Mouse (Mus musculus) R1 (cell line): ENCODE data around the gene Shc1.

ENCODE experiments used
- DNase-seq: peaks from one replicate; pipeline ENCODE4 v3.0.0-alpha.2; 2018; ENCODE audit warnings: low read depth, low spot score

Shc1 gene

DNA sequence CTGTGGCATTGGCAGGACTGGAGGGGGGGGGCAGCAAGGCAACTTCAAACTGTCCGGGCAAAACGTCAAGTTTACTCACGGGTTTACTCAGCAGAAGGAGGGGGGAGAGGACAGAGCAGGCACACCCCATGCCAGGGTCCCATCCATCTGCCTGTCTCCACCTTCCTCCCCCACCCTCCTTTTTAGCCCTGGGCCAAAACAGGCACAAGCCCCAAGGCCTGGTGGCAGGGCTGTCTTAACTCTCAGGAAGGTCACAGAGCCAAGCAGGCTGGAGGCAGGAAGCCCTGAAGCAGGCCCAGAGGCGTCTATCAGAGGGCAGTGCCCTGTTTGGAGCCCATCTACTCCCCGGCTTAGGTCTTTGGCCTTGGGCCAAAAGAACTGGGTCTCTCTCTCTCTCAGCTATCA is 28.1 kb upstream of the Shc1 start:
- DNase-seq: no peak

DNA sequence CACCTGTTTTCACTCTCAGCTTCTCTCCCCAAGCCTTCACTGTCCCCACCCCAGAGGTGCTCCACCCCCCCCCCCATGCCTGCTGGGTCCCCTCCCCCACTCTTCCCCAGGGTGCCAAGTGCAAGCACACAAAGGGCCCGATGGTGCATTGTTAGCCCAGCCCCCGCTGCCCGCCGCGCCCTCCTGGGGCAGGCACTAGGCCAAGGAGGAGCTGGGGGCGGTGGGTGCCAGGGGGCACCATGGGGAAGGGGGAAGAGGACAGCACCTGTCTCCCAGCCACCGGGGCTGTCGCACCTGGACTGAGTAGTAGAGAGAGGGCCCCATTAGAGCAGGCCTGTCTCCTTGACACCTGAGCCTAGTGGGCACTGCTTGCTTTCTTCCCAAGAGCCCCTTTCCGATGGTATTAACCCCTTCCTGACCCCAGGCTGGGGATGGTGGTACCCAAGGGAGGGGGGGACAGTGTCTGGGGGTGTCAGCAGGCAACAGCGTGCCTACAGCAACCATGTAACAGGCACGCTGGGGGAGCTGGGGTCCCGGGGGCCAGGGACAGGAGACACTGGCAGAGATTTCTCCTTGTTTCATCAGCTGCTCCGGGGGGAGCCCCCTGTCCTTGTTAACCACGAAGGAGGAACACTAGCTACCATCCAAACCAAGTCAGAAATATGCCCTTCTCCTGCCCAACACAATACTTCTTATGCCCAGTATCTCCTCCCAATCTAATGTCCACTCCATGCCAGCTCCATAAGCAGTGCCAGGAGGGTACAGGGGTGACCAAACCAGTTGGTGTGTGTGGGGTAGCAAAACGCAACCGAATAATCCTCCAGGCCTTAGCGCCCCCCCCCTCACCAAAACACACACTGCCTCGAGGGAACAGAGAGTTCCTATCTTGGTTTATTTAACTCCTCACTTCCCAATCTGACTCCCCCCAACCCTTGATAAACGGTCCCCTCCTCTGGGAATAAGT is 27.3 kb upstream of the Shc1 start:
- DNase-seq: no peak

DNA sequence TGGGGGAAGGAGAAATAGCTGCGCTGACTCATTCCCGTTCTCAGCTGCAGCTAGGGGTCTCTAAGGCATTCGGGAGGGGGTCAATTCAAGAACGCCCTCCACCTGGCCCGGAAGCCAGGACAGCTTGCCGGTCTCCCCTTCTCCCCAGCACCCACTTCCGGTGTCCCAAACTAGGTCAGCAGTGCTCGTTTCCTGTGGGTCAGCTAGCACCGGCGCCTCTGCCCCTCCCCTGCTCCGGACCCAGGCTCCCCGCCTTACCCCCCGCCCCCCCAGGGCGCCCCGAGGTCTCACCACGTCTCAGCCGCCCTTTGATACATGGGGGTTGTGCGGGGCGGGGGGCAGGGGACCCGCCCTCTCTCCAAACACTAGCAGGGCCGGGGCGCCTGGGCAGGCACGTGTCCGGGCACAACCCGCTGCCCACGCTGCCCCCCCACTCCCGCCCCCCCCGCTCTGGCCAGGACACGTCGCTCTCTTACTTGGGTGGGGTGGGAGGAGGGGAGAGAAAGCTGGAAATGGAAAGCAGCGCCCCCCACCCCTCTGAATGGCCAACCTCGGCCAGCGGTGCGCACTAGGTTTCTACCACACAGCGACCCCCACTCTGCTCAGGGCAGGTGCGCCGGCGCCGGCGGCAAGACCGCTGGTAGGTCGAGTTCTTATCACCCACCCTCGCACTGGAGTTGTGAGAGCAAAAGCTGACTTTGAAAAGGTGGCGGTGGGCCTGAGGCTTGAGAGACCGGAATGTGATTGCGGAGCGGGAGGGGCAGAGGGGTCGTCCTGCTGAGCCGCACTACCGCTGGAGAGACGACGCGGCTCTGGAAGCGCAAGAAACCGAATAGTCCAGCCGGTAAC is 26.4 kb upstream of the Shc1 start:
- peak; percentile 51 for DNase-seq

DNA sequence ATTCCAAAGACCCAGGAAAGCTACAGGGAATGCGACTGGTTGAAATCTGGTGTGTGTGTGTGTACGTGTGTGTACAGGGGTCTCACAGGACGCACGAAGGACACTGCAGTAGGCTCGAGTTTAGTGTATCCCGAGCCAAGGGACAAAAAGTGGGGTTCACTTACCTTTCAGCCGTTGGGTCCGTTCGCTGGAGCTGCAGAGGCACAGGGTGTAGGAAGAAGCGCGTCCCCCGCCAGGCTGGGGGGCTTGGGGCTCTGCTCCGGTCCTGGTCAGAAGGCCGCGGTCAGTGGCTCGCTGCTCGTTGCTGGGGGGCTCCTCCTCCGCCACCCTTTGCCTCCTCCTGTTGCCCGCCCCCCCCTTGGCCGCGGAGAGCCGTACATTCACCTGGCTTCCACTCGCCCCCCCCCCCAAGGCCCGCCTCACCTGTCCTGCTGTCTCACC is 25.4 kb upstream of the Shc1 start:
- DNase-seq: no peak

DNA sequence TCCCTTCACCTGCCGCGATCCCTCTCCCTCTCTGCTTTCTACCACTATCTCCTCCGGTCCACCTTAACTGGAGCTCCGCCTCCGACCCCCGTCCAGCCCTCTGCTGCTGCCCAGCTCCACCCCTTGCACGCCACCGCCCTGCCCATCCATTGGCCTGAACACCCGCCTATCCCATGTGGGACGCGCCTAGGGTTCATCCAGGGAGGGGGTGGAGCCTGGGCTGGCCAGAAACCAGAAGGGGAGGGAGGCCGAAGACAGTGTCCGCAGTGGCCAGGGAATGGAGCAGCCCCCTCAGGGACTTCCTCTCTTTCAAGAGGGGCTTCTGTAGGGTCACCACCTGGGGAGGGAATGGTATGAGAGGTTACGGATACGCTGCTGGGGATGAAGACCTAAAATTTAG is 24.6 kb upstream of the Shc1 start:
- peak; percentile 99 for DNase-seq

DNA sequence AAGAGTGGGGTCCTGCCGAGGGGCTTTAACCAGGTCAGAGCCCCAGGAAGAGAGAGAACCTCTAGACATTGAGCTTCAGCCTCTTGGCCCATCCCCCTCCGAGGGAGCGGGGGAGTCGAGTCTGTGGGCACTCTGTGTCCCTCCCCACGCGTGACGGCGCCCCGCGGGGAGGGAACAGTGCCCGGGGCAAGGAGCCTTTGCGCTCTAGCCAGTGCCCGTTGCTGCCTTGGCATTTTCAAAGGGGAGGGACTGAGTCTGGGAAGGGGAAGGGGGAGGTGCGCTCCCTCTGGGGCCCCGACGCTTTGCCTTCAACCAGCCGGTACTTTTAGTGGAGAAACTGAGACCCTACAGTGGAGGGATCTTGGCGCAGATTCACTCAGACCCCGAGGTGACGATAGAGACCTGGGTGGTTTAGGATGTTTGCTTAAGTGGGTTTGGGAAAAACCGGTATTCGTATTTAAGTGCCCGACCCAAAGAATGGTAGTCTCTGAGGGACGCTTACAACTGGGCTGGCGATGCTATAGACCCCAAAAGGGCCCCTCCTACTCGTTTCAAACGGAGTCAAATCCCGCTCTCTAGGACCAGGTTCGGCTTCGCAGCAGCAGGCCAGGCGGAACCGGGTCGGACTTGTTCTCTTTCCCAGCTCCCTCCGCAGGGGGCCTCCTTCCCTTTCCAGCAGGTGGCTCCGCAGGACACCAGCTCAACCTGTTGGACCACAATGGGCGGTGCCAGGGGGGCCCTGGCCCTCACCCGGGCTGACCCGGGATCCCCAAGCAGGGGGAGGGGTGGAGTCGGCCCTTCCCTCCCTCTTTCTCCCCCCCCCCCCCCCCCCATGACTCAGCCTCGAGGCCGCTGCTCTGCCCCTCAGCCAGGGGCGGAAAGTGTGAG is 24.0 kb upstream of the Shc1 start, which contains the start of gene Zbtb7b:
Gene Zbtb7b (minus strand): TSS at position 771 of the 888 bp plus-strand sequence.
- peak; percentile 85 for DNase-seq

DNA sequence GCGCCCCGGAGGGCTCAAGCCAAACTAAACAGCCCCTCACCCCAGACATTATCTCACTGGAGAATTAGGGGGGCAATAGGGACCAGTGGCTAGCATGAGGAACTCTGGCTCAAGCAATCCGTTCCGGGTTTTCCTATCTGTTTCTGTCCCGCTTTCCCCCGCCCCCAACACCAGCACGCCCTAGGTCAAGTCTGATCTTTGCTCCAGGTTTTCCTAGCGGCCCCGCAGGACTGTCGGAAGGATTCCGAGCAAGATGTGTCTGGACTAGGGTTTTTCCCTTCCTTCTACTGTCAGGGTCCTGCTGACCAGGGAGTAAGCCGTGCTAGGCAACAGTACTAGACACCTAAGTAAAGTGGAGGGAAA is 23.4 kb upstream of the Shc1 start:
- peak; percentile 97 for DNase-seq

DNA sequence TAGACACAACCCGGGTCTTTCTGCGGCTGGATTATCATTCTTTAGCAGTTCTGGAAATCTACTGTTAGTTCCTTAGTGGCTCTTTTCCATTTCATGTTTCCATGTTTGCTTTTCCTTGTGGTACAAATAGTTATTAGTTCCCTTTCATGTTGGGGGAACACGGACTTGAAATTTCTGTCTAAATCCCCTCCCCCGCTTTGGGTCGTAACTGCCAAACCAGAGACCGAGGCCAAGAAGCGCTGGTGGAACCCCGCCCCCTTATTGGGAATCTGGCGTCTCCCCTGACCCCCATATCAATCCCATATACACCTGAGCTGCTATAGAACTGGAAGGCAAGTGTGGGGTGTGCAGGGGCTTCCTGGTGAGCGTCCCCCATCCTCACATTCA is 22.8 kb upstream of the Shc1 start:
- DNase-seq: no peak

DNA sequence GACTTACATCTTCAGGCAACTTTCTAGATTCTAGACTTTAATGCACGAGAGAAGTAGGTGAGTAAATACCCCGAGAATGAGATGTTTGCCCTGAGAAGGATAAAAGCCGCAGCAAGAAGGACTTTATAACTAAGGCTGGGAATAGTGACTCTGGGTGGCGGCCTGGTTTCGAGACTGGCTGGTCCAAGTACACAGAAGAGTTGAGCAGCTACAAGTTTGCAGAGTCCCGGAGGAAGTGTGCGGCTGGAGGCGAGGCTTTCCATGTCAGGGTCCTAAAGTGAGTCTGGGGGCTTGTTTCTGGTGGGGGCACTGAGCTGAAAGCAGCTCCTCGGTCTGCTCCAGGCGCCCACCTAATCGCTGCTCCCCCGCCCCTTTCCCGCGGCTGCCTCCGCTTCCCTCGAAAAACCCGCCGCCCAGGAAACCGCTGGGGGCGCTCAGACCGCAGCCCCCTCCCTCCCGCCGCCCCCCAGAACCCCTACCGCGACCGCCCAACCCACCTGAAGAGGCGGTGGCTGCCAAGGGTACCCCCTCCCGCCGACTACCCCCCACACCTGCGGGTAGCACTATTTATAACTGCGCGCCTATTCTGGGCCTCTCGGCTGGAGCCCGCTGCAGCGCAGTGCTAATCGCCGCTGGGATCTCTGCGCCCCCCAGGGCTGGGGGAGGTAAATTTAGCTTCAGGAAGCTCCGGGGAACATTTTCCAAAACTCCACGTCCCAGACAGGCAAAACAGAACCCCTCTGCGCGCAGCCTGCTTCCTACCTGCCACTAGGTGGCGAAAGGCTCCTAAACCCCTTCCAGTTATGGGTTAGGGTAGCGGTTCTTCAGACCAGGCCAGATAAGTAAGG is 22.2 kb upstream of the Shc1 start:
- DNase-seq: peak; percentile 90

DNA sequence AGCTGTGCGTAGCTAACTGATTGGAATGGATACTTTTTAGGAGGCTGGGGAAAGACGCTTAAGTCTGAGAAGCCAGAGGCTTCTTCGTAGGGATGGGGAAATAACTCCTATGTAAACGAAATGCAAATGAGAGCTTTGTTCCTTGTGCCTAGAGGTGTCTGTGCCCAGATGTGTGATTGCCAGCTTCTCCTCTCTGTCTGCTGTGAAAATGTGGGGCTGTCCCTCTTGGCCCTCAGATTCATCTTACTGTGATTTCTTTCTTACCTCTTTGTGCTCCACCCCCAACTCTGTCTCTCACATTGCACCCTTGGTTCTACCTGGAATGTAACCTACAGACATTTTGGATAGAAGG is 21.6 kb upstream of the Shc1 start:
- DNase-seq: no peak

DNA sequence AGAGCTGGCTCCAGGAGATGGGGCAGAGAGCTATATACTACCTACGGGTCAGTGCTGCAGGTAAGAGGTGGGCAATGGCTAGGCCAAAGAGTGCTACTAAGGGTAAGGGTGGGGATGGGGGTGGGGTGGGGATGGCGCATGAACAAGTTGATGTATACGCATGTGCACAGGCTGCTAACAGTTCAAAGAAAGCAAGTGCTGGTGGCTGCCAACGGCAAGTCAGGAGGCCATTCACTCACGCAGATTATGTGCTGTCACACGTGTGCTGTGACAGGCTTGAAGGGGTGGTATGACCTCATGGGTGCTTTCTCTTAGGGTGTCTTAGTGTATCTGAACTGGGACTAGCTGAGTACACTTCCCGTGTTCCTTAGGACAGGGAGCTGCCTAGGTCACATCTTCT is 16.9 kb upstream of the Shc1 start:
- no peak for DNase-seq

DNA sequence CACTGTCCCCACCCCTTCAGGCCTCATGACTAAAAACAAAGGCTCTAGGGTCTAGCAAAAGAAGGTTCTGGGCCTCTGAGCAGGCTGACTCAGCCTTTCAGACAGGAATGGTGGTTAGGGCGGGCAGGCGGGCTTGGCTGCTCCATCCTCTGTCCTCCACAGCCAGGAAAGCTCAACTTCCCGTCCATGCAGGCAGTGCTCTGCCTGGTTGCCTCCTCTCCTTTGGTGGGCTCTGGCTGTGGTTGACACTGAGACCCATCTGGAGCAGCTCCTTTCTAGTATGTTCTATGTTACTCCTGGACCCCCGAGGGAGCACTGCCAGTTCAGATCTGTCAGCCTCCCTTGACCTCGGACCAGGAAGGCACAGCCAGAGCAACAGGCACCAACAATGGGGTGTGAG is 15.6 kb upstream of the Shc1 start, which contains the start of gene Lenep:
Gene Lenep (minus strand): TSS at position 101 of the 400 bp plus-strand sequence.
- DNase-seq: no peak

DNA sequence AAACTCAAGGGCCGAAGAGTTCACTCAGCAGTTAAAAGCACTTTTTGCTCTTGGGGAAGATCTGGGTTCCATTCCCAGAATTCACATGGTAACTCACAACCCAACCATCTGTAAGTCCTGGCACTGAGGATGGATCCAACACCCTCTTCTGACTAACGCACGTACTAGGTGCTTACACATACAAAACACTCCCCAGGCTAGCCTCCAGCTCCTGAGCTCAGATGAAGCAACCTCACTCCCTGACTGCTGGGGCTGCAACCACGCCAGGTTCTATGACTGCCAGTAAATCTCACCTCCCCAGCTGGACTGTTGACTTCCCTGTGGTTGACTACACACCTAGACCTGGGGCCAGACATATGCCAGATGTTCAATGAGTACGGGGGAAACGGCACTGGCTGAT is 11.4 kb upstream of the Shc1 start:
- no peak for DNase-seq

DNA sequence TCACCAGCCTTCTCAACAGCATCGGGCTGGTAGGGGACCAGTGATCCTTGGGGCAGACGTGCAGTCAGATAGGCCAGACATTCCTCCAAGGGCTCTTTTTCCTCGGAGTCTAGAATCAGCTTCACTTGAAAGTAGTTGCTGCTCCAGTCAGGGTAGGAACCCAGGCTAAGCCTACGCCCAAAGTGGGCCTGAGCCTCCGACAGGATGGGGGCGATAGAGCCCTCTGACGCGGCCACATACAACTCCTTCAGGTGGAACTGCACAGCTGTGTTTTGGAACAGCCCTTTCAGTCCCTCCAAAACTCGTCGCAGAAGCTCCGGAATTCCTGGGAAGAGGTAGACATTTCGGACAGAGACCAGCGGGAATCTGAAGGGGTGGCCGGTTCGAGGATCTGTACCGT is 9.8 kb upstream of the Shc1 start:
- no peak for DNase-seq

DNA sequence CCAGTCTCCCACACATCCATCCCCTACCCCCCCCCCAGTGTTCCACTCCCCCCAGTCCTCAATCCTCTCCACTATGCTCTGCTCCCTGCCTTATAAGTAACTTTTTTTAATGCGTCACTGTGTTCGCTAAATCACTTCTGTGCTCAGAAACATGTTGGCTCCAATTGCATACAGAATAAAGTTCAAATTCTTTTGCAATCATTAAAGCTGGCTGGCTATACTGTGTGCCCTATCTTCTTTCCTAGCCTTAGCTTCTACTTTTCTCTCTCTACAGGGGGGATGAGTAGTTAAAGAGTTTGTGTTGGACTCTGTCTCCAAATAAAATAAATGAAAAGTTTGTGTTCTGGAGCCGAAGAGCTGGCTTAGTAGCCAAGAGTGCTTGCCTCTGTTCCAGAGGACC is 8.5 kb upstream of the Shc1 start:
- no peak for DNase-seq

DNA sequence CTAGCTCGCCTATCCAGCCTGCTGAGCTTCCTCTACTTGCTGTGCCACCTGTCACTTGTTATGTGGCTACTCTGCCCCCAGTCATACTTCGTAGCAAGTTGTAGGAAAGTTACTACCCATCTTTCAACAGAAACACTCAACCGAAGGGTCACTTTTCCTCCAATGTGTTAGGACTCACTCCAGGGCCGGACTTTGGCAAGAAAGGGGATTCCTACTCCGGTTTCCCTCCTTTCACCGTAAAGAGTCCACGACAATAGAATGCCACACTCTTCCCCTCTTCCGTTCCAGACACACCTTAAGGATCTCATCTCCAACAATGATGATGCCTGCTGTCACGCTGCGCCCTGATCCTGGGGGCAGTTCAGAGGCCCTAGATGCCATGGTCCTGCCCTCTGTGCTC is 7.4 kb upstream of the Shc1 start:
- DNase-seq: no peak

DNA sequence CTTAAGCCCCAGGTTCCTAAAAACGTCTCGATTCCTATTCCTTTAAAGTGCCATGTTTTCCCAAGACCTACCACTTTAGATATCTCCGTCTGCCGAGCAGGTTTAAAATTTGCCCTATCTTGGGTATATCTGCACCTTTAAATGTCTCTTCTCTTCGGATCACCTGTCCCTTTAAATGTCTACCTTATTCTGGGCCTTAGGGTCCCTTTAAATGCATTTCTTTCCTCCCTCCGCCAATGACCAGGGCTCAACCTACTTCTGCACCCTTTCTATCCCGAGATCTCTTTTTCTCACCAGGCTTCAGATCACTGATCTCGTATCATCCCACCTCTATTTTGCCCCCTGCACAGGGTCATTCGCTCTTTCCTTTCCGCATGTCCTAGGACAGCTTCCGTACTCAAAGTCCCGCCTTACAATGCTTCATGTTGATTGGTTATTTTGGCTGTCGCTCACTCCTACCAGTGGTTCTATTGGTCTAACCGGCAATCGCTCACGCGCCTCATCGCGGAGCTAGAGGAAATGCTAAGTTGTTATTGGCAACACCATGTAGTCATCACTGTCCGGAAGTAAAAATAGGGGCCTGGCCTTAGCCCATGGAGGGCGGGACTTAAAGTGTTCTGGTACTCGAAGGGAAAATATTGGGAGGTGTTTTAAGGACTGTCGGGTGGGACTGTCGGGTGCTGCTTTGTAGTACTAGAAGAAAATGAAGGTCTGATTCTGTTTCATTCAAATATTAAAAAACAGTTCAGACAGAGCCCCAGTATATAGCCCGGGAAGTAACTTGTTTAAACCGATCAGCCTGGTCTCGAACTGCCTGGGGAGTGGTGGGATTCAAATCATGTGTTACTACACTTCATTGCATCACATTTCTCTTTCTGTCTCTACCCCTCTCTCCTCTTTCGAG is 6.5 kb upstream of the Shc1 start, which contains the start of gene Flad1:
Gene Flad1 (minus strand): TSS at position 381 of the 904 bp plus-strand sequence.
- DNase-seq: peak; percentile 100

DNA sequence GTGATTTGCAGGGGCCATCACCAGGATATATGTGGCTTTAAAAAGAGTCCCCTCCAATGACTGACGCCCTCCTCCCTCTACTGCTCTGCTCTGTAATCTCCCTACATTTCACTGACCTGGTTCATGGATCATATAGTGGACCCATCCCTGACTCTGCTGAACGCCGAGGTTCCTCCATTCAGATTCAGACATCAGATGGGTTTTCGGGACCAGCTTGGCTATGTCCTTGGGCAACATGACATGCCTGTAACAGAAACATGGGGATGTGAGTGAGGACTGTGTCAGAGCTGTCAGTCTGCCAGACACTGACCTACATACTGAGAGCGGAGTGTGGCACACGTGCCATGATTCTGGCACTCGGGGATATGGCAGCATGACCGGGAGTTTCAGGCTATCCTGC is 2.1 kb upstream of the Shc1 start:
- no peak for DNase-seq

DNA sequence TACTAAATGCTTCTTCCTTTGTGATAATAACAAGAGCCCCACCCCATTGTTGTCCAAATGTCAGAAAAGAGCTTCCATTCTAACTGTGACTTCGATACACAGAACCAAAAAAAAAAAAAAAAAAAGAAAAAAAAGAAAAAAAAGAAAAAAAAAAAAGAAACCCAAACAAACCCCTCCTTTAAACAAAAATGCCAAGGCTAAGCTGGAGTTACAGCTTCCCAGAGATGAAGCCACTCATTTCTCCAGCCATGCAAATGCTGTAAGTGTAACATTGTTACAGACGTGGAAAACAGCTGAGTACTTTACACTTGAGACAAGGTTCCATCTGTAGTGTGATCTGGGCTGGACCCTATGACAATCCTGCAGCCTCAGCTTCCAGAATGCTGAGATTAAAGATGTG is 1.1 kb upstream of the Shc1 start:
- no peak for DNase-seq

DNA sequence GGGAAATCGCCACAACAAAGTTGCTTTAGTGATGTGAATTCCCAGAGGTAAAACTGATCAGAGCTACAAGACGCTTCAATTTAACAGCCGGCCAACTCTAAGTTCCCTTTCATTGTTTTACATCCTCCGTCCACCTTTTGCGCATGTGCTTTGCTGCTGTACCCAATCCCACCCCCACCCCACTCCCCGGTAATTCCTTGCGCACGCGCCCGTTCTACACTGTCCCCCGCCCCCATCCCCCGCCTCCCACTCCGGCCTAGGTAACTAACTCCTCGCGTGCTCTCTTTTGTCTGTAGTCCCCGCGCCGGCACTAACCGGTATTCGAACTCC is 438 bp upstream of the Shc1 start:
- DNase-seq: no peak
